ENCODE assay signal across 23 mouse cellular contexts in genomic region chr9:22448420-22448819, GRCm38 (mm10). TPM values are rescaled to one million over a fixed set of nuclear protein-coding genes. Genes with fewer than 3 reads are reported as not detected.
DNase-seq lines count a peak whose midpoint lies in the region; ATAC-seq and TF ChIP-seq lines count a peak whose summit lies in the region.
"Had no signal": no experiment of that assay in that cellular context is flagged by ENCODE, and none has a peak within 500 bp of the region (broad histone marks: within the 10 kb centered on the region; RNA-seq: fewer than 3 reads in every experiment).

No protein-coding gene starts in this region.

- H3K4me3 ChIP-seq in gastrocnemius, adult 2 months, result no peak overlapping the region
- no peak overlapping the region for H3K4me3 ChIP-seq in liver, embryonic 14.5 days (ENCODE audit: insufficient read depth in 1 of 2, low read depth in 2 of 2, low read length in 2 of 2)
- H3K4me3 ChIP-seq in MEL (ENCODE audit: control insufficient read depth in 1 of 2, insufficient read depth in 1 of 2, low read depth in 2 of 2, low read length in 2 of 2), result no peak overlapping the region
- H3K4me3 ChIP-seq: hindbrain, embryonic 15.5 days; limb, embryonic 15.5 days; midbrain, embryonic 12.5 days had no signal

- intact Hi-C loops in gastrocnemius, adult 2 months (cut with DNase I), result no loop called here

- peak; percentile 21; the same call in 1 of the 2 replicates for TF ChIP-seq CTCF in gastrocnemius, adult 2 months (IDR thresholded peaks at IDR 0.05)
- peak; percentile 50 for TF ChIP-seq CTCF in liver, embryonic 14.5 days (IDR thresholded peaks at IDR 0.05; ENCODE audit: low read depth)
- peak in 2 of 3 experiments; percentile 34 to 58; a peak in 3 of 6 replicates for TF ChIP-seq CTCF in MEL (IDR thresholded peaks at IDR 0.05 in 2 of 3, conservative IDR thresholded peaks at IDR 0.05 in 1 of 3; ENCODE audit: control insufficient read depth in 1 of 3, insufficient read depth in 1 of 3, low read depth in 2 of 3, low read length in 3 of 3, poor library complexity in 1 of 3, severe bottlenecking in 1 of 3)

- WGBS in liver, embryonic 14.5 days (ENCODE audit: insufficient replicate concordance), result 85% methylated on average over 13 of the region's 13 CpGs

- no peak for TF ChIP-seq POLR2A in MEL (IDR thresholded peaks at IDR 0.05; ENCODE audit: control insufficient read depth in 1 of 2, insufficient read depth in 1 of 2, low read depth in 1 of 2, low read length in 2 of 2, poor library complexity in 1 of 2)

- H3K27ac ChIP-seq in gastrocnemius, adult 2 months, result no peak overlapping the region
- no peak overlapping the region for H3K27ac ChIP-seq in liver, embryonic 14.5 days
- no peak overlapping the region for H3K27ac ChIP-seq in MEL (ENCODE audit: control insufficient read depth, low read depth, low read length)
- H3K27ac ChIP-seq: hindbrain, embryonic 15.5 days; limb, embryonic 15.5 days; macrophage; midbrain, embryonic 12.5 days had no signal

- no peak overlapping the region for H3K9ac ChIP-seq in liver, embryonic 14.5 days (replicated peaks)
- H3K9ac ChIP-seq in MEL (ENCODE audit: control insufficient read depth, low read depth, low read length, poor library complexity, severe bottlenecking), result no peak overlapping the region
- H3K9ac ChIP-seq: hindbrain, embryonic 15.5 days; limb, embryonic 15.5 days; midbrain, embryonic 12.5 days had no signal

- H3K79me2 ChIP-seq in MEL (ENCODE audit: control insufficient read depth, insufficient read depth, low read length, poor library complexity), result no peaks in the 10 kb centered on the region

- no peak overlapping the region for H3K4me2 ChIP-seq in liver, embryonic 14.5 days (ENCODE audit: low read depth)
- H3K4me2 ChIP-seq: heart, embryonic 11.5 days; hindbrain, embryonic 15.5 days; limb, embryonic 15.5 days; midbrain, embryonic 12.5 days had no signal

- no peaks in the 10 kb centered on the region for H3K27me3 ChIP-seq in liver, embryonic 14.5 days (ENCODE audit: control insufficient read depth, insufficient read depth, low read length)
- H3K27me3 ChIP-seq in MEL (ENCODE audit: control insufficient read depth in 1 of 2, insufficient read depth in 2 of 2, low read length in 2 of 2), result no peaks in the 10 kb centered on the region
- H3K27me3 ChIP-seq: hindbrain, embryonic 15.5 days; limb, embryonic 15.5 days; midbrain, embryonic 12.5 days had no signal

- DNase-seq in adrenal gland, postnatal 25 days, result peak; percentile 14
- no peak for DNase-seq in adrenal gland, adult 8-10 months
- DNase-seq in gastrocnemius, adult 2 months, result no peak
- no peak for DNase-seq in gastrocnemius, postnatal 25 days
- no peak for DNase-seq in liver, embryonic 14.5 days (ENCODE audit: low read depth in 3 of 3, low spot score in 3 of 3)
- DNase-seq in liver (no peak), MEL (ENCODE audit: low read depth, low spot score) (no peak)
- DNase-seq: gastrocnemius, postnatal 14 days; right cerebral cortex, adult 18-20 months; spleen, adult 18-20 months; thymus, postnatal 36 days had no signal

- ATAC-seq in liver, embryonic 14.5 days (ENCODE audit: insufficient read depth), result no peak
- ATAC-seq in erythroid progenitor cell, adult 5-6 weeks (replicated peaks; ENCODE audit: low FRiP score, poor library complexity, severe bottlenecking), result no peak

- TF ChIP-seq RAD21 in MEL (IDR thresholded peaks at IDR 0.05; ENCODE audit: low read depth, low read length), result peak; percentile 15

- H3K36me3 ChIP-seq in liver, embryonic 14.5 days (replicated peaks; ENCODE audit: control insufficient read depth, insufficient read depth, low read depth), result peaks cover 28% of the 10 kb centered on the region
- peaks cover 12 to 47% of the 10 kb centered on the region in 2 experiments for H3K36me3 ChIP-seq in MEL (ENCODE audit: control insufficient read depth in 1 of 2, insufficient read depth in 2 of 2, low read length in 2 of 2)

- peaks cover 0 to 11% of the 10 kb centered on the region in 2 experiments; a peak in 2 of 4 replicates for H3K4me1 ChIP-seq in liver, embryonic 14.5 days (replicated peaks; ENCODE audit: control insufficient read depth in 2 of 2, insufficient read depth in 2 of 2, low read length in 1 of 2)
- peaks cover 9 to 11% of the 10 kb centered on the region in 2 experiments for H3K4me1 ChIP-seq in MEL (ENCODE audit: control insufficient read depth in 1 of 2, insufficient read depth in 2 of 2, low read length in 2 of 2)
- H3K4me1 ChIP-seq: hindbrain, embryonic 15.5 days; limb, embryonic 15.5 days; midbrain, embryonic 12.5 days had no signal

- TF ChIP-seq EP300 in liver, embryonic 14.5 days (IDR thresholded peaks at IDR 0.05; ENCODE audit: low read depth), result no peak
- TF ChIP-seq EP300 in MEL (IDR thresholded peaks at IDR 0.05; ENCODE audit: low read depth in 1 of 2, low read length in 2 of 2), result no peak

- no peaks in the 10 kb centered on the region for H3K9me3 ChIP-seq in liver, embryonic 14.5 days (ENCODE audit: control insufficient read depth, low read length)
- H3K9me3 ChIP-seq in MEL (replicated peaks; ENCODE audit: insufficient read depth, low read length), result no peaks in the 10 kb centered on the region
- H3K9me3 ChIP-seq: hindbrain, embryonic 15.5 days; limb, embryonic 15.5 days; midbrain, embryonic 12.5 days had no signal

RNA-seq across cellular contexts. Expression of gene Gm17545, which starts 5.7 kb away (rescaled TPM):
- total RNA-seq in adrenal gland, postnatal 25 days (2021), result not detected in 2 replicates
- total RNA-seq in adrenal gland, adult 8-10 months (2022), result not detected
- not detected for total RNA-seq in gastrocnemius, adult 2 months (2021)
- total RNA-seq in gastrocnemius, postnatal 25 days (2021), result not detected
- polyA plus RNA-seq in liver, embryonic 14.5 days (2012; rRNA removed), result not detected in 2 replicates
- polyA plus RNA-seq in liver, embryonic 14.5 days (2014; fragmentation: Nextera tagmentation; extraction: Ambion mirVana), result not detected in 2 replicates
- not detected in 2 replicates for total RNA-seq in MEL (2012; rRNA removed)
- polyA plus RNA-seq in MEL (2012; ENCODE audit: insufficient read depth in 1 of 2, insufficient read length in 2 of 2, low read depth in 1 of 2, low replicate concordance in 2 of 2, missing spikeins in 1 of 2), result not detected
- not detected in 2 replicates for total RNA-seq in erythroid progenitor cell, adult 5-6 weeks (2015; ENCODE audit: low replicate concordance)
- not detected in 2 replicates for total RNA-seq in erythroid progenitor cell, adult 5-6 weeks (2017; ENCODE audit: low replicate concordance)
- total RNA-seq: gastrocnemius, postnatal 14 days; heart, postnatal 25 days; layer of hippocampus, adult 8-10 months; left cerebral cortex, postnatal 10 days had no signal
- polyA plus RNA-seq: embryonic facial prominence, embryonic 11.5 days; heart, embryonic 11.5 days; hindbrain, embryonic 15.5 days; kidney, embryonic 14.5 days; limb, embryonic 15.5 days; macrophage; midbrain, embryonic 12.5 days; stomach, embryonic 16.5 days had no signal

RNA-seq across cellular contexts. Expression of gene Rp9, which starts 21.1 kb away (rescaled TPM):
- total RNA-seq in adrenal gland, postnatal 25 days (2021), result 38.4 and 42.4 TPM in 2 replicates
- 10 to 100 TPM; 33.9 to 41.3 (median 35.9) TPM for total RNA-seq in adrenal gland, adult 8-10 months (2022)
- total RNA-seq in gastrocnemius, adult 2 months (2021), result 10 to 100 TPM; 32.2 to 39.1 TPM
- 10 to 100 TPM; 30.1 to 31.2 TPM for total RNA-seq in gastrocnemius, postnatal 25 days (2021)
- polyA plus RNA-seq in liver, embryonic 14.5 days (2012; rRNA removed), result 15.8 and 32.5 TPM in 2 replicates
- 34.1 and 37.2 TPM in 2 replicates for polyA plus RNA-seq in liver, embryonic 14.5 days (2014; fragmentation: Nextera tagmentation; extraction: Ambion mirVana)
- 334 and 405 TPM in 2 replicates for total RNA-seq in MEL (2012; rRNA removed)
- polyA plus RNA-seq in MEL (2012; ENCODE audit: insufficient read depth in 1 of 2, insufficient read length in 2 of 2, low read depth in 1 of 2, low replicate concordance in 2 of 2, missing spikeins in 1 of 2), result 100 to 1,000 TPM; 225 to 417 TPM
- 41.8 and 71.3 TPM in 2 replicates for total RNA-seq in erythroid progenitor cell, adult 5-6 weeks (2015; ENCODE audit: low replicate concordance)
- 16.9 and 65.2 TPM in 2 replicates for total RNA-seq in erythroid progenitor cell, adult 5-6 weeks (2017; ENCODE audit: low replicate concordance)

RNA-seq across cellular contexts. Expression of gene Bbs9, which starts 27.1 kb away (rescaled TPM):
- total RNA-seq in adrenal gland, postnatal 25 days (2021), result 11.3 and 15.3 TPM in 2 replicates
- 10 to 100 TPM; 18.1 to 34.9 (median 27.1) TPM for total RNA-seq in adrenal gland, adult 8-10 months (2022)
- total RNA-seq in gastrocnemius, adult 2 months (2021), result 10 to 100 TPM in 1 of 2 experiments, 1 to 10 TPM in 1; 9.5 to 11.5 TPM
- total RNA-seq in gastrocnemius, postnatal 25 days (2021), result 1 to 10 TPM; 7.3 to 7.8 TPM
- 2.2 and 2.6 TPM in 2 replicates for polyA plus RNA-seq in liver, embryonic 14.5 days (2012; rRNA removed)
- 2.3 and 3.0 TPM in 2 replicates for polyA plus RNA-seq in liver, embryonic 14.5 days (2014; fragmentation: Nextera tagmentation; extraction: Ambion mirVana)
- 15.1 and 18.5 TPM in 2 replicates for total RNA-seq in MEL (2012; rRNA removed)
- 10 to 100 TPM in 1 of 2 experiments, not detected in 1; 19.5 TPM for polyA plus RNA-seq in MEL (2012; ENCODE audit: insufficient read depth in 1 of 2, insufficient read length in 2 of 2, low read depth in 1 of 2, low replicate concordance in 2 of 2, missing spikeins in 1 of 2)
- 6.7 and 14.4 TPM in 2 replicates for total RNA-seq in erythroid progenitor cell, adult 5-6 weeks (2015; ENCODE audit: low replicate concordance)
- 7.2 and 9.8 TPM in 2 replicates for total RNA-seq in erythroid progenitor cell, adult 5-6 weeks (2017; ENCODE audit: low replicate concordance)

RNA-seq across cellular contexts. Expression of gene 9530077C05Rik, which starts 37.1 kb away (rescaled TPM):
- 6.6 and 7.2 TPM in 2 replicates for total RNA-seq in adrenal gland, postnatal 25 days (2021)
- total RNA-seq in adrenal gland, adult 8-10 months (2022), result 10 to 100 TPM in 2 of 4 experiments, 1 to 10 TPM in 2; 5.1 to 15.9 (median 9.6) TPM
- total RNA-seq in gastrocnemius, adult 2 months (2021), result under 1 TPM; 0.36 to 0.59 TPM
- under 1 TPM; 0.20 to 0.86 TPM for total RNA-seq in gastrocnemius, postnatal 25 days (2021)
- 0.89 and 1.1 TPM in 2 replicates for polyA plus RNA-seq in liver, embryonic 14.5 days (2012; rRNA removed)
- polyA plus RNA-seq in liver, embryonic 14.5 days (2014; fragmentation: Nextera tagmentation; extraction: Ambion mirVana), result 1.5 and 1.8 TPM in 2 replicates
- 4.1 and 4.5 TPM in 2 replicates for total RNA-seq in MEL (2012; rRNA removed)
- 1 to 10 TPM in 1 of 2 experiments, not detected in 1; 6.9 TPM for polyA plus RNA-seq in MEL (2012; ENCODE audit: insufficient read depth in 1 of 2, insufficient read length in 2 of 2, low read depth in 1 of 2, low replicate concordance in 2 of 2, missing spikeins in 1 of 2)
- total RNA-seq in erythroid progenitor cell, adult 5-6 weeks (2015; ENCODE audit: low replicate concordance), result 4.7 and 31.4 TPM in 2 replicates
- 5.1 and 6.7 TPM in 2 replicates for total RNA-seq in erythroid progenitor cell, adult 5-6 weeks (2017; ENCODE audit: low replicate concordance)

RNA-seq across cellular contexts. Expression of gene Anln, which starts 59.4 kb away (rescaled TPM):
- total RNA-seq in adrenal gland, postnatal 25 days (2021), result 8.6 and 15.6 TPM in 2 replicates
- 1 to 10 TPM; 2.3 to 4.0 (median 3.4) TPM for total RNA-seq in adrenal gland, adult 8-10 months (2022)
- total RNA-seq in gastrocnemius, adult 2 months (2021), result under 1 TPM; 0.64 to 0.69 TPM
- 1 to 10 TPM; 1.2 to 1.4 TPM for total RNA-seq in gastrocnemius, postnatal 25 days (2021)
- 13.8 and 20.1 TPM in 2 replicates for polyA plus RNA-seq in liver, embryonic 14.5 days (2012; rRNA removed)
- polyA plus RNA-seq in liver, embryonic 14.5 days (2014; fragmentation: Nextera tagmentation; extraction: Ambion mirVana), result 27.0 and 31.2 TPM in 2 replicates
- 93.3 and 105 TPM in 2 replicates for total RNA-seq in MEL (2012; rRNA removed)
- polyA plus RNA-seq in MEL (2012; ENCODE audit: insufficient read depth in 1 of 2, insufficient read length in 2 of 2, low read depth in 1 of 2, low replicate concordance in 2 of 2, missing spikeins in 1 of 2), result 100 to 1,000 TPM in 1 of 2 experiments, 10 to 100 TPM in 1; 93.3 to 114 TPM
- 461 and 582 TPM in 2 replicates for total RNA-seq in erythroid progenitor cell, adult 5-6 weeks (2015; ENCODE audit: low replicate concordance)
- 576 and 591 TPM in 2 replicates for total RNA-seq in erythroid progenitor cell, adult 5-6 weeks (2017; ENCODE audit: low replicate concordance)
